Mouse (Mus musculus) olfactory bulb, adult 2 months (tissue): Measurements from ENCODE around the gene Mafg.

ENCODE experiments used
- CTCF ChIP-seq: fragments of 200-500 bp; IDR thresholded peaks from 2 replicates; pipeline ENCODE4 v1.5.1; 2012; ENCODE audit warnings: low read depth, mild to moderate bottlenecking, low read length, moderate library complexity; ENCODE audit not compliant: insufficient read depth
- POLR2A ChIP-seq: fragments of 200-500 bp; IDR thresholded peaks from 2 replicates; pipeline ENCODE4 v1.6.1; 2012; ENCODE audit warnings: mild to moderate bottlenecking, low read depth, low read length, moderate library complexity; ENCODE audit not compliant: insufficient read depth

DNA sequence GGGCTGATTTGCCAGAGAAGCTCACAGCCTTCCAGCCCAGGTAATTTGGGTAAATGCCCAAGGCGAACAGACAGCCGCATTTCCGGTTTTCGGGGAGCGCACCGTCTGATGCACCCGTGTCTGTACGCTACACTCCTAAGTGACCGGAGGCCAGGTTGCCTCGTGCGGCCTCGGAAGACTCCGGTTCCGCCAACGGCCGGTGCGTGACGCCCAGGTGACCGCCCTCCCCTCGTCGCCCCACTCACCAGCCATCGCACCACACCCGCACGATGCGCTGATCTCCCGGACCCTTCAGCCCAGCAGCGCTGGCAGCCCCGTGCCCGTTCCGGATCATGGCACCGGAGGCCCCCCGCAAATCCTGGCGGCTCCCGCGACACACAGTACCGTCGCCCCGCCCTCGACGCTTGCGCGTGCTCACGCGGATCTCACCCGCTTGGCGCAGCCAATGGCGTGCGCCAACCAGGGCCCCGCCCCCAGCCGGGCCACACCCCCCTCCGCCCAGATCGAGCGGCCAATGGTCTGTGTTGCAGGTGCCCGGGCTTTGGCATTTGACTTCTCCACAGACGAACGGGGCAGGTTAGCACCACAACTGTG lies 15.8 kb downstream of the Mafg start, which contains the start of gene Pcyt2:
- TF ChIP-seq POLR2A: peak; percentile 87
- TF ChIP-seq CTCF: no peak
